Mouse (Mus musculus): ENCODE results near the gene Emc6. TPM values are rescaled to one million over a fixed set of nuclear protein-coding genes. Genes with fewer than 3 reads are reported as not detected.
A peak's percentile ranks its signal among the peaks of the same experiment; 100 is the strongest.

Emc6 gene
- 132 and 137 TPM in 2 replicates for polyA plus RNA-seq (2016; fragmentation: Nextera tagmentation; extraction: Ambion mirVana)

DNA sequence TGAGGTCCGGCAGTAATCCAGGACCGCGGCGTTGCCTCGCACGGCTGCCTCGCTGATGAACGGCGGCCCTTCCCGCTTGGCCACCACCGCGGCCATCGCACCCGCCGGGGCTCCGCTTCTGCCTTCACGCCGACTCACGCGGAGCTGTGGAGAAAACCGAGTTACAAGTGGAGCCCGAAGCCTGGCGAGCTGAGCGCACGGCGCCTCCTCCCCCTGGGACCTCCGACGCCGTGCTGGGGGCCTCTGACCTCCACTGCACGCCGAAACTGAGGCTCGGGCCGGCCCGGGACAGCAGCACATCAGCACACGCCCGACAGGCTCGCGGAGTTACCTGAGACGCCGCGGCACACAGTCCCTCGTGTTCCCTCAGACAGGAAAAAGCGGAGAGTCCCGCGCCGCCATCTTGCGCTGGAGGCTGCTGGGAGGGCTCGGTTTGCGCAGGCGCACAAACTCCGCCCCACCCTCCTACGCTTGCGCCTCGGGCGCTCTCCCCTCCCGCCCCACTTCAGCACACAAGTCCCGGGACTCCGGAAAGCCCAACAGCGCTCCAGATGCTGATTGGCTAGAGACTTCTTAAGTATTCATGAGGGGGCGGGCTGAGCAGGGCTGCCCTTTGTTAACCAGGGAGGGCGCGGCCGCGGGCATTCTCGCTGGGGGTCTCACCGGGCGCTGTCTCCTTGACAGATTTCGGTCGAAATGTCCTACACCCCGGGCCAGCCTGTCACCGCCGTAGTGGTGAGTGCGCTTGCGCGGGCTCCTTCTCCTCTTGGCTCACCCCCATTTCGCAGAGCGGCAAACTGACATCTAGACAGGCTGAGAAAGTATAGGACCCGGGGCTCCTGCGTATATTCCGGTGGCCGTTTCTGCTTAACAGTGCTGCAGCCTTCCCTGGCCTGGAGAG lies at the start of gene Emc6, which contains the start of gene Tax1bp3:
Gene Emc6 (minus strand): TSS at position 430 of the 901 bp plus-strand sequence.
Gene Tax1bp3 (plus strand): TSS at position 476 of the 901 bp plus-strand sequence.
- H3K36me3 ChIP-seq = peaks cover 39% of the 10 kb centered on the region
- peaks cover 30% of the 10 kb centered on the region for H3K4me1 ChIP-seq
- no peaks in the 10 kb centered on the region for H3K9me3 ChIP-seq (replicated peaks)
- under 1% methylated on average over 81 of the region's 81 CpGs for WGBS
- H3K27me3 ChIP-seq (ENCODE audit: low read depth, poor library complexity, severe bottlenecking) = no peaks in the 10 kb centered on the region
- H3K27ac ChIP-seq (replicated peaks) = peak within 1 kb of the TSS; percentile 92
- H3K4me3 ChIP-seq = peak within 1 kb of the TSS; percentile 97
- peak; percentile 96 for DNase-seq (ENCODE audit: low spot score)

DNA sequence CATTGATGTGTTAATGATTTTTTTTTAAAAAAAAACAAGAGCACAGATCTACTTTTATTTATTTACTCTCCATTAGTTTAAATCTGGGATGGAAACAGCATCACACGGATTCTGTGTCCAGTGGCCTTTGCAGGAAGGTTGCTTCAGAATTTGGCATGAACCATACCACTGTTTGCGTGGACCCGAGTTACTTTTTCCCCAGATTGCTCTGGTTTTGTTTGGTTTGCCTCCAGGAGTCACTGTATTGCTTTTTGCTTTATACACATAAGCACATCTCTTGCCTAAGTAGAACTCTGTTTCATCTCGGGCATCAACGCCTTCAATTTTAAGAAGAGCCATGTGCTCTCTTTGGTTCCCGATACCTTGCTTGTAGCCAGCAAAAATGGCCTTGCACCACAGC lies 49.0 kb upstream of the Emc6 start:
- H3K4me1 ChIP-seq = no peaks in the 10 kb centered on the region
- no peaks in the 10 kb centered on the region for H3K27me3 ChIP-seq (ENCODE audit: low read depth, poor library complexity, severe bottlenecking)
- H3K9me3 ChIP-seq (replicated peaks) = peaks cover 5% of the 10 kb centered on the region
- H3K27ac ChIP-seq (replicated peaks) = no peak overlapping the region
- H3K36me3 ChIP-seq = no peaks in the 10 kb centered on the region
- 86% methylated on average over 6 of the region's 6 CpGs for WGBS
- DNase-seq (ENCODE audit: low spot score) = no peak
- H3K4me3 ChIP-seq = no peak overlapping the region

DNA sequence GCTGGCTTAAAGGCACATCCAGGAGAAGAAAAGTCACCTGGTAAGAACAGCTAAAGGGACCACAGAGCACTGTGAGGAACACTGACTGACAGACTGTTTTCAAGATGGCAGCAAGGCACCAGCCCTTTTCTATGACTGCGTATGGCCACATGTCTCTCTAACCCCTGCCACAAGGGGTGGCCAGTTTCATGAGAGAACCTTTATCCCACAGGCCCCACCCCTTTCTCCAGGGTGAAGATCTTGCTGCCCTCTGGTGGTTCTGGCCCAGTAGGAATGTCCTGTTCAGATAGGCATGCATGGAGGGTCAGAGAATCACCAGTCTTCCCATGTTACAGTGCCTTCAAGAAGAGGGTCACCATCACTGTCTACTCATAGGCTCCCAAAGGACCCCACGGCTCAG lies 47.1 kb upstream of the Emc6 start:
- Histone ChIP-seq H3K27me3 (ENCODE audit: low read depth, poor library complexity, severe bottlenecking) (no peaks in the 10 kb centered on the region), H3K4me1 (no peaks in the 10 kb centered on the region), H3K36me3 (no peaks in the 10 kb centered on the region), H3K9me3 (replicated peaks) (peaks cover 2% of the 10 kb centered on the region), H3K27ac (replicated peaks) (no peak overlapping the region), H3K4me3 (no peak overlapping the region)
- WGBS = 83% methylated on average over 2 of the region's 2 CpGs
- DNase-seq (ENCODE audit: low spot score) = no peak

DNA sequence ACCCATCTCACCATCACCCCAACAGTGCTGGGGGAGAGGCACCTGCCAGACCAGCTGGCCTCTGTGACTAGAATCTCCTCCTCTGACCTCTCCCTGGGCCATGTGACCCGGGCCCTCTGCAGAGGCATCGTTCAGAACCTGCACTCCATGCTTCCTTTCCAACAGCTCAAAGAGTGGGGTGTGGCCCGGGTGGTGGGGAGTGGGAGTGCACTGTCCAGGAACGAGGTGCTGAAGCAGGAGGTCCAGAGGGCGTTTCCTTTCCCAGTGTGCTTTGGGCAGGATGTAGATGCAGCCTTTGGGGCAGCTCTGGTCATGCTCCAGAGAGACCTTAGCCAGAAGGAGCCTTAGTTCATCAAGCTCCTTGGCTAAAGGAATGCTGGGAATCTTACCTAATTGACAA lies 46.0 kb upstream of the Emc6 start:
- H3K9me3 ChIP-seq (replicated peaks) = no peaks in the 10 kb centered on the region
- H3K36me3 ChIP-seq = no peaks in the 10 kb centered on the region
- no peak overlapping the region for H3K27ac ChIP-seq (replicated peaks)
- no peaks in the 10 kb centered on the region for H3K27me3 ChIP-seq (ENCODE audit: low read depth, poor library complexity, severe bottlenecking)
- 53% methylated on average over 5 of the region's 5 CpGs for WGBS
- DNase-seq (ENCODE audit: low spot score) = no peak
- no peaks in the 10 kb centered on the region for H3K4me1 ChIP-seq
- no peak overlapping the region for H3K4me3 ChIP-seq

DNA sequence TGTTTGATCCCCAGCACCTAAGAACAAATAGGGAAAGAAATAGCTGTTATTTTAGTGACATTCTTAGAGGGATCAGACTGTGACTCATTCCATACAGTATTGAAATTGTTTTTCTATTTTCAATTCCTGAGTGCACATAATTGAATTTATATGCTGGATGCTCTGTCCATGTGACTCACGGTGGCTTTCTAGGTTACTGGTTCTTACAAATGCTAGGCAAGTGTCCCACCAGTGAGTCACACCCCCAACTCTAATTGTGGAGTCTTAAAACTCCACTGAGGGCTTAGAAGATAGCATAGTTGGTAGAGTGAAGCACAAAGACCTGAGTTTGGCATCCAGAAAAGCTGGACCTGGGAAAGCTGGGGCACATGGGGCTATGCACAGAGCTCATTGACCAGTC lies 43.8 kb upstream of the Emc6 start:
- 95% methylated on average over 1 of the region's 1 CpGs for WGBS
- DNase-seq (ENCODE audit: low spot score) = no peak
- Histone ChIP-seq H3K27ac (replicated peaks) (no peak overlapping the region), H3K27me3 (ENCODE audit: low read depth, poor library complexity, severe bottlenecking) (no peaks in the 10 kb centered on the region), H3K9me3 (replicated peaks) (no peaks in the 10 kb centered on the region), H3K4me1 (no peaks in the 10 kb centered on the region), H3K4me3 (no peak overlapping the region), H3K36me3 (no peaks in the 10 kb centered on the region)

DNA sequence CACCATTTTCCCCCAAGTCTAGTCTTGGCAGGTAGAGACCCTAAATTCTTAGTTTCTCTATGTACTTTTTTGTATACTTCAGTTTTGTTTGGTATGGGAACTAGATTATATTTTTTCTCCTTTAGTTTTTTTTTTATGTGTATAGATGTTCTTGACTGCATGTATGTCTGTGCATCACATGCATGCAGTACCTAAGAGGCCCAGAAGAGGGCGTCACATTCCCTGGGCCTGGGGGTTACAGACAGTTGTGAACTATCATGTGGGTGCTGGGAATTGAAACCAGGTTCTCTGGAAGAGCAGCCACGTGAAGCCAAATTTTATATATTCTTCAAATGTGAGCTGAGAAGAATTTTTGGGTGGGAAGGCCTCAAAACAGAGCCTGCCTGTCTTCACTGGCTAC lies 42.8 kb upstream of the Emc6 start:
- no peaks in the 10 kb centered on the region for H3K4me1 ChIP-seq
- no peak overlapping the region for H3K27ac ChIP-seq (replicated peaks)
- H3K27me3 ChIP-seq (ENCODE audit: low read depth, poor library complexity, severe bottlenecking) = no peaks in the 10 kb centered on the region
- 58% methylated on average over 2 of the region's 2 CpGs for WGBS
- no peak overlapping the region for H3K4me3 ChIP-seq
- H3K9me3 ChIP-seq (replicated peaks) = no peaks in the 10 kb centered on the region
- no peak for DNase-seq (ENCODE audit: low spot score)
- no peaks in the 10 kb centered on the region for H3K36me3 ChIP-seq

DNA sequence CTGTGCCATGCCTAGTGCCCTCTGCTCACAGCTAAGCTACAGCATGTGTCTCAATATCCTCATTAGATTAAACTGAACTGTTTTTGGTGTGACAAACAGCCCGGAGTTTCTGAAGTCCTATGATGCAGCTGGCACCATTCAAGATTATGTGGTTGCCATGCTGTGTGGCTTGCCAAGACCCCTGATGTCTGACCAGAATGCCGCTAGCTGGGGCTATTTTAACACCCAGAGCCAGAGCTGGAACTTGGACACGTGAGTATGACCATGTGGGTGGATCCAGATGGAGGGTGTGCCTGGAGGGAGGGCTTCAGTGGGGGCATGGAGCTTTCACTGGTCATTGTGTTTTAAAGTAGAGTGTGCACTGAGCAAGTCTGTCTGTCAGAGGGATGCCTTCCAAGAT lies 37.1 kb upstream of the Emc6 start:
- Histone ChIP-seq H3K4me3 (no peak overlapping the region), H3K27me3 (ENCODE audit: low read depth, poor library complexity, severe bottlenecking) (no peaks in the 10 kb centered on the region), H3K36me3 (no peaks in the 10 kb centered on the region), H3K4me1 (no peaks in the 10 kb centered on the region), H3K27ac (replicated peaks) (no peak overlapping the region), H3K9me3 (replicated peaks) (no peaks in the 10 kb centered on the region)
- DNase-seq (ENCODE audit: low spot score) = no peak
- 90% methylated on average over 3 of the region's 3 CpGs for WGBS

DNA sequence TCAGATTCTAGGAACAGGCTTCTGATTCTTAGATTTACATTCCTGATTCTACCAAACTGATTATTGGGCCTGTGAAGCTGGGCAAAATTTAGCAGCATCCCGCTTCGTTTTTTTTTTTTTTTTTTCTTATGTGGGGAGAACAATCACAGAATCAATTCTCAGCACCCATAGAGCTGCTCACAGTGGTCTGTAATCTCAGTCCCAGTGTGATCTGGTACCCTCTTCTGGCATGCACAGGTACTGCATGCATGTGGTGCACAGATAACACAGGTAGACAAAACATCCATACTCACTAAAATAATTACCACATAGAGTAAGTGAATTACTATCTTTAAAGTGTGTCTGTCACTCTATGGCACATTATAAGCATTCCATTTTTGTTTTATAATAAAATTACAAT lies 30.8 kb upstream of the Emc6 start:
- Histone ChIP-seq H3K4me3 (no peak overlapping the region), H3K27me3 (ENCODE audit: low read depth, poor library complexity, severe bottlenecking) (no peaks in the 10 kb centered on the region), H3K4me1 (no peaks in the 10 kb centered on the region), H3K36me3 (no peaks in the 10 kb centered on the region), H3K9me3 (replicated peaks) (no peaks in the 10 kb centered on the region), H3K27ac (replicated peaks) (no peak overlapping the region)
- WGBS = 78% methylated on average over 2 of the region's 2 CpGs
- DNase-seq (ENCODE audit: low spot score) = no peak

DNA sequence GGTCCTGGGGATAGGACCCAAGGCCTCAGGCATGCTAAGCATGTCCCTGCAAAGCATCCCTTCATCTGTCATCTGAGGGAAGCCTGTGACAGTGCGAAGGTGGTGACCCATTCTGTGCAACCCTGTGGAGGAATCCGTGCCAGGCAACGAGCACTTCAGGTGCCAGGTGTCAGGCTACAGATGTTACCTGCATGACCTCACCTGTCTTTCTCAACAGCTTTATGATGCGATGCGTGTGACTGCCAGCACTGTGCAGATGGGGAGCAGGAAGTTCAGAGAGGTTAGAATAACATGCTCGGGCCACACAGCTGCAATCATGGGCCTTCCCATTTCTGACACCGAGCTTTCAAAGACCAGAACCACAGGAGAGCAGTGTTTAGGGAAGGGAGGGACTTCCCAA lies 28.4 kb upstream of the Emc6 start:
- no peaks in the 10 kb centered on the region for H3K36me3 ChIP-seq
- WGBS = 82% methylated on average over 7 of the region's 7 CpGs
- H3K27me3 ChIP-seq (ENCODE audit: low read depth, poor library complexity, severe bottlenecking) = peaks cover 3% of the 10 kb centered on the region; the same call in 1 of the 2 replicates
- H3K4me1 ChIP-seq = no peaks in the 10 kb centered on the region
- DNase-seq (ENCODE audit: low spot score) = no peak
- H3K9me3 ChIP-seq (replicated peaks) = no peaks in the 10 kb centered on the region
- H3K4me3 ChIP-seq = no peak overlapping the region
- no peak overlapping the region for H3K27ac ChIP-seq (replicated peaks)

DNA sequence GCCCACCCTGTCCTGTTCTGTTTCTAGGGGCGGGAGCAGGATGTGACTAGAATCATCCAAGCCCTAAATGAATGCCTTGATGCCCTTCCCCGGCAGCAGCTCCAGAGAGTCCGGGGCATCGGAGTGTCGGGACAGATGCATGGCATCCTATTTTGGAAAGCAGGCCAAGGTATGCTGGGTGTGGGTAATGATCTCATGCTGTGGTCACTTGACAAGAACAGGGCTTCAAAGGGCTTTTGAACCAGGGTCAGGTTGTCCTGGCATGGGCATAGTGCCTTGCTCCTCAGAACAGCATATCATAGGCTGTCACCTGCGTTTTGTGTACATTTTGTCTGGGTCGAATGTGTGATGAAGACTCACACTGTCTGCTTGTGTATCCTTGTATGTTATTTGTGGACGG lies 27.1 kb upstream of the Emc6 start:
- Histone ChIP-seq H3K9me3 (replicated peaks) (no peaks in the 10 kb centered on the region), H3K36me3 (no peaks in the 10 kb centered on the region), H3K27me3 (ENCODE audit: low read depth, poor library complexity, severe bottlenecking) (peaks cover 8% of the 10 kb centered on the region; the same call in 1 of the 2 replicates), H3K27ac (replicated peaks) (no peak overlapping the region), H3K4me1 (peaks cover 7% of the 10 kb centered on the region), H3K4me3 (no peak overlapping the region)
- WGBS = 85% methylated on average over 8 of the region's 8 CpGs
- no peak for DNase-seq (ENCODE audit: low spot score)

DNA sequence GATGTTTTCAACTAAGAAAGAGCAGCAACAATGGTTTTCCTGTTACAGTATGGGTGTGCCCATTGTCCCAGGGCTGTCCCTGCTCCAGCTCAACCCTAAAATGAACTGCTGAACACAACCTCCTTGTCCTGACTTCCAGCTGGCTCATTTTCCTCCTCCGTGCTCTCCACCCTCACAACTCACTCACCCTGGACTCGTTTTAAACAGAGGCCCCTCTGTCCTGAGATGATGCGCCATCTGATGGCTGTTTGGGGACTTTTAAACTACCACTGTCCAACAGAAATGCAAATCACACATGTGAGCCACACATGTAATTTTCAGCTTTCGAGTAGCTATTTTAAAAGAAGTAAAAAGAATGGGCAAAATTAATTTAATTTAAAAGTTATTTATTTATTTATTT lies 24.8 kb upstream of the Emc6 start:
- 36% methylated on average over 4 of the region's 4 CpGs for WGBS
- Histone ChIP-seq H3K9me3 (replicated peaks) (no peaks in the 10 kb centered on the region), H3K36me3 (no peaks in the 10 kb centered on the region), H3K27ac (replicated peaks) (no peak overlapping the region), H3K27me3 (ENCODE audit: low read depth, poor library complexity, severe bottlenecking) (peaks cover 8% of the 10 kb centered on the region; the same call in 1 of the 2 replicates), H3K4me3 (no peak overlapping the region), H3K4me1 (peaks cover 17% of the 10 kb centered on the region)
- DNase-seq (ENCODE audit: low spot score) = no peak

DNA sequence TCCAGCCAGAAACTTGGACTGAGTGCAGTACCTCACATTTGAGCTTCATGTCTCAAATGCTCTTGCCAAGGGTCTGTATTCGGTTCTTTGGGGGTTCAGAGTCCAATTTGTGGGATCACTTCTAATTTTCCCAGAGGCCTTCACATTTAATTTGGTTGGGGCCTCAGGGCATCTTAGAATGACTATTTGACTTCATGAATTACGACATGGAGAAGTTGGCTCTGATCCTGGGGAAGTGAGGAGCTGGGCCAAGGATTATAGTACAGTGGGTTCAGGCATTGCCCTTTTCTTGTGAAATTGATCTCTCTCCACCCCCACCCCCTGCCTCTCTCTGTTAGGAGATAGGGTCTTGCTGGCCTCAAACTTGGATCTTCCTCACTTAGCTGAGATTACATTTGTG lies 24.2 kb upstream of the Emc6 start:
- WGBS = 79% methylated on average over 2 of the region's 2 CpGs
- no peaks in the 10 kb centered on the region for H3K9me3 ChIP-seq (replicated peaks)

DNA sequence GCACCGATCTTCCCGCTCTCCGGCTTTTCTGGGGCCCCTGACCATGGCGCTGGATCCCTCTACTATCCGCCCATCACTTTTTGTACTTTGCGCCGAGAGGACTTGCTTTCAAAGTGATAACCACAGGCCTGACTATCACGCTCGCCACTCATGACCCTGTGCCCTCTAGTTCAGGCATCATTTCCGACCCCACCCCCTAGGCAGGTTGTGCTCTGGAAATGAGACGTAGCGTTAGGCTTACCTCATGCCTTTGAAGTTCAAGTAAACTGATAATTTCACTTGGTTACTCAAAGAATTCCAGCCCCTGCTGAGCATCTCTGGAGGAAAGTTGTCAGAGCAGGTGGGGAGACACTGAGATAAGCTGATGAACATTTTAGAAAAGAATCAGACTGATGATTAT lies 23.0 kb upstream of the Emc6 start:
- Histone ChIP-seq H3K27ac (replicated peaks) (no peak overlapping the region), H3K9me3 (replicated peaks) (no peaks in the 10 kb centered on the region), H3K4me3 (peak overlapping the region; percentile 78), H3K4me1 (peaks cover 17% of the 10 kb centered on the region), H3K36me3 (peaks cover 10% of the 10 kb centered on the region; the same call in 1 of the 2 replicates), H3K27me3 (ENCODE audit: low read depth, poor library complexity, severe bottlenecking) (peaks cover 8% of the 10 kb centered on the region; the same call in 1 of the 2 replicates)
- WGBS = 9% methylated on average over 12 of the region's 12 CpGs
- DNase-seq (ENCODE audit: low spot score) = no peak

More for the DNA sequence above, 24.2 kb upstream of the Emc6 start:
- Histone ChIP-seq H3K27ac (replicated peaks) (no peak overlapping the region), H3K36me3 (0 out of 2 replicates have a peak, but pooled peaks cover under 1% of the 10 kb centered on the region), H3K4me3 (no peak overlapping the region), H3K4me1 (peaks cover 17% of the 10 kb centered on the region), H3K27me3 (ENCODE audit: low read depth, poor library complexity, severe bottlenecking) (peaks cover 8% of the 10 kb centered on the region; the same call in 1 of the 2 replicates)
- DNase-seq (ENCODE audit: low spot score) = no peak

Measured in midbrain, embryonic 10.5 days (tissue).